Comparison of ENCODE assay signal across 16 mouse cellular contexts in the genomic region with DNA sequence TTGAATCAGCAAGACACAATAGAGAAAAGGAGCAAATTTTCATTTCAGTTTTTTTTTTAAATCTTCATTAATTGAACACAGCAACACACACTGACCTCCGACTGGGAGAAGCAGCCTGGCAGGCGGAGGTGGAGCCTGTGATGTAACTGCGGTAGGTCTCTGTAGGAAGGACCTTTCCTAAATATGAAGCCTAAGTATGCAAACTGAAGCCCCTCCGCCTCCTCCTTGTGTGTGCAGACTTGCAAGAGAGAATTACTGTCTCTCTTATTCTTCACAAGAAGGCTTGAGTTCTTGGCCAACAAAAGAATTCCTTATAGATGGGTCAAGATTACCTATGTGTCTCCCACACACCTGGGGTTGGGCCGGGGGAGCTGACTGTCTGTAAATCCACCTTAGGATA. TPM values are rescaled to one million over a fixed set of nuclear protein-coding genes. Genes with fewer than 3 reads are reported as not detected.
DNase-seq lines count a peak whose midpoint lies in the region; ATAC-seq lines count a peak whose summit lies in the region.
"Had no signal": no experiment of that assay in that cellular context is flagged by ENCODE, and none has a peak within 500 bp of the region (broad histone marks: within the 10 kb centered on the region; RNA-seq: fewer than 3 reads in every experiment).

No protein-coding gene starts in this region.

- H3K9me3 ChIP-seq in embryonic facial prominence, embryonic 14.5 days (ENCODE audit: control insufficient read depth, low read length), result no peaks in the 10 kb centered on the region
- H3K9me3 ChIP-seq in embryonic facial prominence, embryonic 10.5 days, result no peaks in the 10 kb centered on the region
- no peaks in the 10 kb centered on the region for H3K9me3 ChIP-seq in midbrain, embryonic 15.5 days
- H3K9me3 ChIP-seq: intestine, embryonic 15.5 days; liver, embryonic 12.5 days; stomach, embryonic 15.5 days had no signal

- no peak overlapping the region for H3K27ac ChIP-seq in embryonic facial prominence, embryonic 14.5 days (replicated peaks; ENCODE audit: low read depth, low read length)
- H3K27ac ChIP-seq in embryonic facial prominence, embryonic 10.5 days (replicated peaks), result no peak overlapping the region
- H3K27ac ChIP-seq in midbrain, embryonic 15.5 days, result peak overlapping the region; percentile 90; the same call in 1 of the 2 replicates
- H3K27ac ChIP-seq: heart, adult 2 months; intestine, embryonic 15.5 days; liver, embryonic 12.5 days; stomach, embryonic 15.5 days had no signal

- peaks cover 38% of the 10 kb centered on the region for H3K27me3 ChIP-seq in embryonic facial prominence, embryonic 14.5 days (replicated peaks; ENCODE audit: control insufficient read depth, insufficient read depth, low read length)
- H3K27me3 ChIP-seq in embryonic facial prominence, embryonic 10.5 days (replicated peaks; ENCODE audit: low read depth, poor library complexity, severe bottlenecking), result peaks cover 55% of the 10 kb centered on the region
- no peaks in the 10 kb centered on the region for H3K27me3 ChIP-seq in midbrain, embryonic 15.5 days (replicated peaks)

- H3K36me3 ChIP-seq in embryonic facial prominence, embryonic 14.5 days (ENCODE audit: control insufficient read depth, insufficient read depth, low read length), result no peaks in the 10 kb centered on the region
- H3K36me3 ChIP-seq in embryonic facial prominence, embryonic 10.5 days (replicated peaks), result no peaks in the 10 kb centered on the region
- no peaks in the 10 kb centered on the region for H3K36me3 ChIP-seq in midbrain, embryonic 15.5 days (replicated peaks)
- H3K36me3 ChIP-seq: intestine, embryonic 15.5 days; liver, embryonic 12.5 days; stomach, embryonic 15.5 days had no signal

- H3K4me3 ChIP-seq in embryonic facial prominence, embryonic 14.5 days (ENCODE audit: low read depth, low read length), result no peak overlapping the region
- no peak overlapping the region for H3K4me3 ChIP-seq in embryonic facial prominence, embryonic 10.5 days
- peak overlapping the region; percentile 84 for H3K4me3 ChIP-seq in midbrain, embryonic 15.5 days
- H3K4me3 ChIP-seq: heart, adult 2 months; liver, embryonic 12.5 days; stomach, embryonic 15.5 days had no signal

- H3K4me2 ChIP-seq in embryonic facial prominence, embryonic 14.5 days (ENCODE audit: low read depth, low read length), result 0 out of 2 replicates have a peak overlapping the region, but pooled peaks have one; percentile 4
- H3K4me2 ChIP-seq in midbrain, embryonic 15.5 days, result peak overlapping the region; percentile 85
- H3K4me2 ChIP-seq: liver, embryonic 12.5 days; stomach, embryonic 15.5 days had no signal

- ATAC-seq in embryonic facial prominence, embryonic 14.5 days (ENCODE audit: low read depth), result no peak
- ATAC-seq in midbrain, embryonic 15.5 days (replicated peaks), result no peak
- ATAC-seq in megakaryocyte progenitor cell, adult 5-6 weeks (replicated peaks; ENCODE audit: poor library complexity), result no peak
- ATAC-seq: intestine, embryonic 15.5 days; liver, embryonic 12.5 days had no signal

- H3K9ac ChIP-seq in embryonic facial prominence, embryonic 14.5 days (ENCODE audit: low read depth, low read length), result no peak overlapping the region
- H3K9ac ChIP-seq in midbrain, embryonic 15.5 days, result peak overlapping the region; percentile 88
- H3K9ac ChIP-seq: intestine, embryonic 15.5 days; liver, embryonic 12.5 days; stomach, embryonic 15.5 days had no signal

- 0 out of 2 replicates have a peak, but pooled peaks cover 5% of the 10 kb centered on the region for H3K4me1 ChIP-seq in embryonic facial prominence, embryonic 14.5 days (ENCODE audit: control insufficient read depth, insufficient read depth, low read length)
- peaks cover 24% of the 10 kb centered on the region for H3K4me1 ChIP-seq in embryonic facial prominence, embryonic 10.5 days
- H3K4me1 ChIP-seq in midbrain, embryonic 15.5 days, result peaks cover 8% of the 10 kb centered on the region; the same call in 1 of the 2 replicates

- 48% methylated on average over 5 of the region's 5 CpGs for WGBS in embryonic facial prominence, embryonic 14.5 days
- 61% methylated on average over 5 of the region's 5 CpGs for WGBS in embryonic facial prominence, embryonic 10.5 days
- WGBS in midbrain, embryonic 15.5 days, result 57% methylated on average over 5 of the region's 5 CpGs

- DNase-seq in embryonic facial prominence, embryonic 14.5 days (ENCODE audit: low spot score), result no peak
- no peak for DNase-seq in embryonic facial prominence, embryonic 10.5 days (ENCODE audit: low spot score)
- DNase-seq in right cerebral cortex, postnatal 25 days, result peak; percentile 18
- DNase-seq in right cerebral cortex, adult 18-20 months, result no peak
- DNase-seq in urinary bladder, adult 2 months (ENCODE audit: low spot score), result no peak
- DNase-seq: adrenal gland, adult 2 months; B cell, adult 2 months; heart, adult 2 months; thymus, postnatal 36 days had no signal

RNA-seq across cellular contexts. Expression of a gene that starts 1.9 kb away (rescaled TPM):
- 0.60 and 0.97 TPM in 2 replicates for polyA plus RNA-seq in embryonic facial prominence, embryonic 14.5 days (2014; fragmentation: Nextera tagmentation; extraction: Ambion mirVana)
- polyA plus RNA-seq in embryonic facial prominence, embryonic 10.5 days (2016; fragmentation: Nextera tagmentation; extraction: Ambion mirVana), result 0.87 and 0.93 TPM in 2 replicates
- polyA plus RNA-seq in midbrain, embryonic 15.5 days (2015; fragmentation: Nextera tagmentation; extraction: Ambion mirVana), result 17.9 and 22.6 TPM in 2 replicates
- 0.04 and 0.12 TPM in 2 replicates for polyA plus RNA-seq in urinary bladder, adult 2 months (2012; rRNA removed)
- not detected in 2 replicates for total RNA-seq in megakaryocyte progenitor cell, adult 5-6 weeks (2015)
- not detected in 2 replicates for total RNA-seq in megakaryocyte progenitor cell, adult 5-6 weeks (2017)
- total RNA-seq: gastrocnemius, adult 18-20 months; megakaryocyte-erythroid progenitor cell, adult 5-6 weeks had no signal
- polyA plus RNA-seq: liver, embryonic 12.5 days had no signal
